Mouse (Mus musculus) embryonic facial prominence, embryonic 11.5 days (tissue): ENCODE data around the gene Cnot6. TPM values are rescaled to one million over a fixed set of nuclear protein-coding genes. Genes with fewer than 3 reads are reported as not detected.
A peak's percentile ranks its signal among the peaks of the same experiment; 100 is the strongest.

ENCODE experiments used
- ATAC-seq: fragments of 200-750 bp; cut with Nextera tagmentation; replicated peaks from 2 replicates; pipeline ENCODE4 v1.8.0; 2017; ENCODE audit warnings: low read depth; ENCODE audit not compliant: insufficient number of reproducible peaks, low FRiP score, low TSS enrichment
- DNase-seq: peaks from one replicate; pipeline ENCODE4 v3.0.0-alpha.2; 2015; ENCODE audit warnings: low spot score
- H3K27ac ChIP-seq: fragments of 300-500 bp; sonication (generic); replicated peaks from 2 replicates; pipeline ENCODE4 v1.5.1; 2014; ENCODE audit warnings: mild to moderate bottlenecking, low read depth, low read length, control low read depth
- H3K27me3 ChIP-seq: fragments of 300-500 bp; sonication (generic); 2 replicates; pipeline ENCODE4 v1.6.1; 2014; ENCODE audit warnings: mild to moderate bottlenecking, low read length, moderate library complexity, mixed read lengths; ENCODE audit not compliant: control insufficient read depth, insufficient read depth
- H3K36me3 ChIP-seq: fragments of 300-500 bp; sonication (generic); replicated peaks from 2 replicates; pipeline ENCODE4 v1.6.1; 2014; ENCODE audit warnings: low read depth, mild to moderate bottlenecking, low read length, moderate library complexity, mixed read lengths; ENCODE audit not compliant: control insufficient read depth, insufficient read depth
- H3K4me1 ChIP-seq: fragments of 300-500 bp; sonication (generic); 2 replicates; pipeline ENCODE4 v1.6.1; 2014; ENCODE audit warnings: low read length, mixed read lengths; ENCODE audit not compliant: control insufficient read depth, insufficient read depth
- H3K4me2 ChIP-seq: fragments of 300-500 bp; sonication (generic); 2 replicates; pipeline ENCODE4 v1.6.1; 2014; ENCODE audit warnings: low read depth, mild to moderate bottlenecking, control low read depth, low read length, moderate library complexity
- H3K4me3 ChIP-seq: fragments of 300-500 bp; sonication (generic); 2 replicates; pipeline ENCODE4 v1.5.1; 2014; ENCODE audit warnings: low read depth, low read length, control low read depth
- H3K9ac ChIP-seq: fragments of 300-500 bp; sonication (generic); replicated peaks from 2 replicates; pipeline ENCODE4 v1.6.1; 2014; ENCODE audit warnings: mild to moderate bottlenecking, control low read depth, low read length
- H3K9me3 ChIP-seq: fragments of 300-500 bp; sonication (generic); replicated peaks from 2 replicates; pipeline ENCODE4 v1.6.1; 2016; ENCODE audit warnings: mild to moderate bottlenecking, low read length, inconsistent platforms, mixed read lengths; ENCODE audit not compliant: control insufficient read depth
- WGBS: fragments of 180-500 bp; shearing (Covaris S2); extraction: QIAGEN DNeasy Blood & Tissue Kit; methylation state at CpG from one replicate; pipeline ENCODE4 v1.1.7; 2014; 5-methylcytosine and 5-hydroxymethylcytosine counted together
- polyA plus RNA-seq: library from polyadenylated mRNA; unstranded; fragments of >200 nt; fragmentation: Nextera tagmentation; extraction: Ambion mirVana; gene quantifications from 2 replicates; pipeline ENCODE4 v1.2.1, GENCODE M21; 2014

Gene Cnot6
- polyA plus RNA-seq, 1 experiment from 2014 or later: 56.5 TPM

DNA sequence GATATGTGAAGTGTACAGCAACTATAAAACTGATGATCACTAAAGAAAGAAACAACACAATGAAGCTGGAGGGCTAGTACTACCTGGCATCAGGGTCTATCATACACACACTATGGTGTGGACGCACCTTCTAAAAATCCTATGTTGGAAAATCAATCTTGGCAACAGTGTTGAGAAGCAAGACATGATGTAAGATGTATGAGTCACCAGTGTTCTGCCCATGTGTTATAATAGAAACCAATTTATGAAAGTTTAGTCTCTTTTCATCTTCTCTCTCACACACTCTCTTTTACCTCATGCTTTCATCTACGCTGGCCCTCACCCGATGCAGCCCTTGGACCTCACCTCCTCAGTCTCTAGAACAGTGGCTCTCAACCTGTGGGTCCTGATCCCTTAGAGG, 17.5 kb downstream of the Cnot6 start:
- WGBS: 96% methylated on average over 3 of the region's 3 CpGs
- DNase-seq (no peak), ATAC-seq (no peak)
- H3K4me2 ChIP-seq: no peak overlapping the region
- no peaks in the 10 kb centered on the region for H3K27me3 ChIP-seq
- no peak overlapping the region for H3K27ac ChIP-seq
- H3K9me3 ChIP-seq: no peaks in the 10 kb centered on the region
- H3K4me3 ChIP-seq: no peak overlapping the region
- no peaks in the 10 kb centered on the region for H3K4me1 ChIP-seq
- peaks cover 5% of the 10 kb centered on the region for H3K36me3 ChIP-seq
- no peak overlapping the region for H3K9ac ChIP-seq

- no peak for ATAC-seq
- no peak overlapping the region for H3K4me2 ChIP-seq
- no peak for DNase-seq
- no peaks in the 10 kb centered on the region for H3K4me1 ChIP-seq
- no peaks in the 10 kb centered on the region for H3K9me3 ChIP-seq
- H3K9ac ChIP-seq: no peak overlapping the region
- no peak overlapping the region for H3K27ac ChIP-seq
- peaks cover 23% of the 10 kb centered on the region for H3K36me3 ChIP-seq
- WGBS: 95% methylated on average over 12 of the region's 12 CpGs
- no peak overlapping the region for H3K4me3 ChIP-seq
- H3K27me3 ChIP-seq: no peaks in the 10 kb centered on the region
Observed at GRCm38 (mm10) chr11:49684237-49684973, 28.1 kb downstream of the Cnot6 start.

- peaks cover 7% of the 10 kb centered on the region for H3K36me3 ChIP-seq
Observed at GRCm38 (mm10) chr11:49673433-49673832, 39.1 kb downstream of the Cnot6 start.

GRCm38 (mm10) chr11:49665462-49665861, 47.1 kb downstream of the Cnot6 start:
- 82% methylated on average over 4 of the region's 4 CpGs for WGBS
- Histone ChIP-seq H3K4me2 (no peak overlapping the region), H3K4me1 (no peaks in the 10 kb centered on the region), H3K27ac (no peak overlapping the region), H3K36me3 (peaks cover 2% of the 10 kb centered on the region; the same call in 1 of the 2 replicates), H3K9me3 (no peaks in the 10 kb centered on the region), H3K27me3 (no peaks in the 10 kb centered on the region), H3K4me3 (no peak overlapping the region), H3K9ac (no peak overlapping the region)
- ATAC-seq (0 out of 2 replicates have a peak, but pooled peaks have one; percentile 6), DNase-seq (no peak)

More at GRCm38 (mm10) chr11:49673433-49673832, 39.1 kb downstream of the Cnot6 start:
- Histone ChIP-seq H3K4me2 (no peak overlapping the region), H3K9me3 (no peaks in the 10 kb centered on the region), H3K27ac (no peak overlapping the region), H3K9ac (no peak overlapping the region), H3K27me3 (no peaks in the 10 kb centered on the region), H3K4me3 (no peak overlapping the region), H3K4me1 (no peaks in the 10 kb centered on the region)
- 89% methylated on average over 3 of the region's 3 CpGs for WGBS
- no peak for ATAC-seq
- DNase-seq: no peak

DNA sequence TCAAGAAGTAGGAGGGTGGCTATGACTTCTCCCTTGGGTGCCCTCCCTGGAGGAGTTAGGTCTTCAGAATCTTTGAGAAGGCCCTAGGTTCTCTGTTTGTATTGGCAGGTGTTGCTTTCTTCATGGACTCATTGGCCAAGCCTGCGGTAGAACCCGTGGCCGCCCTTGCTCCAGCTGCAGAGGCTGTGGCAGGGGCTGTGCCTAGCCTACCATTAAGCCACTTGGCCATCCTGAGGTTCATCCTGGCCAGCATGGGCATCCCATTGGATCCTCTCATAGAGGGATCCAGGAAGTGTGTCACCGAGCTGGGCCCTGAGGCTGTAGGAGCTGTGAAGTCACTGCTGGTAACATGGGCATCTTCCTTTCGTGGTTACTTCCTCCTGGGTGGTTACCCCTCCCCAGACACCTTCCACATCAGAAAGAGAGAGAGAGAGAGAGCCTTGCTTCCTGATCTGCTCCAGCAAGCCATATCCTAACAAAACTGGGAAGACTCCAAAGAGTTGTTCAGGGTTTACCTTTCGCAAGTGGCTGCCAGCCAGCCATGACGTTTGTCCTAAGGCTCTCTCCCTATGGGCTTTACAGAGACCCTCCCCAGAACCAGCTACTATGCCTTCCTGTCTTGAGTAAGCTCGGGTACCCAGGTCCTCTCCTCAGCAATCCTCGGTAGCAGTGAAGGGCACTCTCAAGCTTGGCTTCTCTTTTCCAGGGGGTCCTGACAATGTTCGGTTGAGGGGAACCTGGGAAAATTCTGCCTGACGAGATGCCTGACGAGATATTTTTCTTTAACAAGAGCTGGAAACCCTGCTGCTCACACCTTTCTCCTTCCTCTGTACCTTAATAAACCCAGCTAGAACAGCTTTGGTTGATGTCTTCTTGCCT, 48.0 kb downstream of the Cnot6 start:
- Histone ChIP-seq H3K27me3 (no peaks in the 10 kb centered on the region), H3K27ac (no peak overlapping the region), H3K36me3 (peaks cover 2% of the 10 kb centered on the region; the same call in 1 of the 2 replicates), H3K9ac (no peak overlapping the region), H3K4me3 (no peak overlapping the region), H3K4me1 (no peaks in the 10 kb centered on the region), H3K4me2 (no peak overlapping the region), H3K9me3 (no peaks in the 10 kb centered on the region)
- ATAC-seq (no peak), DNase-seq (no peak)
- 81% methylated on average over 12 of the region's 12 CpGs for WGBS

DNA sequence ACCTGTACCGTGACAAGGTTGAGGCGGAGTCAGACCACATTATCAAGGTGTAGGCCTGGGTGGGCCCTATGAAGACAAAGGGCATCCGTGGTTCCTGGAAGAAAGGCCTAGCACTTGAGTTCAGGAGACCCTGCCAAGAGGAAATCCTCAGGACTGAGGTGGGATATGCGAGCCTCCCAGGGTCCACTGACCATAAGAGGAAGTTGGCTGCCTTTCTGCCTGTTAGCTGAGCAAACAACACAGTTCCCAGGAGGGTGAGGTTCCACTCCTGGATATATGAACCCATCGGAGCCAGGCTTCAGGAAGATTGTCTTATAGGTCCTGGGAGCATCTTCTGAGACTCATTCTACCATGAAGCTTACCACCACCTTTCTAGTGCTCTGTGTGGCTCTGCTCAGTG, 49.2 kb downstream of the Cnot6 start, which contains the start of gene Scgb3a1:
Gene Scgb3a1 (plus strand): TSS at position 301 of the 400 bp plus-strand sequence.
- no peak within 1 kb of the TSS for H3K9ac ChIP-seq
- no peak within 1 kb of the TSS for H3K4me2 ChIP-seq
- no peaks in the 10 kb centered on the region for H3K4me1 ChIP-seq
- 80% methylated on average over 5 of the region's 5 CpGs for WGBS
- DNase-seq: no peak
- no peaks in the 10 kb centered on the region for H3K9me3 ChIP-seq
- no peak within 1 kb of the TSS for H3K4me3 ChIP-seq
- H3K27ac ChIP-seq: no peak within 1 kb of the TSS
- H3K27me3 ChIP-seq: no peaks in the 10 kb centered on the region
- ATAC-seq: no peak
- H3K36me3 ChIP-seq: peaks cover 2% of the 10 kb centered on the region; the same call in 1 of the 2 replicates

GRCm38 (mm10) chr11:49662292-49662780, 50.2 kb downstream of the Cnot6 start:
- H3K9me3 ChIP-seq: no peaks in the 10 kb centered on the region
- H3K27me3 ChIP-seq: no peaks in the 10 kb centered on the region
- no peak overlapping the region for H3K27ac ChIP-seq
- 58% methylated on average over 15 of the region's 15 CpGs for WGBS
- DNase-seq (no peak), ATAC-seq (no peak)
- H3K9ac ChIP-seq: no peak overlapping the region
- no peaks in the 10 kb centered on the region for H3K36me3 ChIP-seq
- no peaks in the 10 kb centered on the region for H3K4me1 ChIP-seq
- H3K4me2 ChIP-seq: no peak overlapping the region
- no peak overlapping the region for H3K4me3 ChIP-seq

- no peaks in the 10 kb centered on the region for H3K27me3 ChIP-seq
- no peaks in the 10 kb centered on the region for H3K9me3 ChIP-seq
- WGBS: 69% methylated on average over 7 of the region's 7 CpGs
- H3K4me1 ChIP-seq: no peaks in the 10 kb centered on the region
- no peak overlapping the region for H3K9ac ChIP-seq
- H3K4me3 ChIP-seq: no peak overlapping the region
- H3K27ac ChIP-seq: no peak overlapping the region
- no peak for ATAC-seq
- no peaks in the 10 kb centered on the region for H3K36me3 ChIP-seq
- DNase-seq: no peak
- H3K4me2 ChIP-seq: no peak overlapping the region
Observed at GRCm38 (mm10) chr11:49659470-49659799, 53.1 kb downstream of the Cnot6 start.
